Mouse (Mus musculus): ENCODE results near the gene Fam69b. TPM values are rescaled to one million over a fixed set of nuclear protein-coding genes. Genes with fewer than 3 reads are reported as not detected.

The Fam69b gene
- 16.5 and 17.1 TPM in 2 replicates for polyA plus RNA-seq (2015; fragmentation: Nextera tagmentation; extraction: Ambion mirVana)

DNA sequence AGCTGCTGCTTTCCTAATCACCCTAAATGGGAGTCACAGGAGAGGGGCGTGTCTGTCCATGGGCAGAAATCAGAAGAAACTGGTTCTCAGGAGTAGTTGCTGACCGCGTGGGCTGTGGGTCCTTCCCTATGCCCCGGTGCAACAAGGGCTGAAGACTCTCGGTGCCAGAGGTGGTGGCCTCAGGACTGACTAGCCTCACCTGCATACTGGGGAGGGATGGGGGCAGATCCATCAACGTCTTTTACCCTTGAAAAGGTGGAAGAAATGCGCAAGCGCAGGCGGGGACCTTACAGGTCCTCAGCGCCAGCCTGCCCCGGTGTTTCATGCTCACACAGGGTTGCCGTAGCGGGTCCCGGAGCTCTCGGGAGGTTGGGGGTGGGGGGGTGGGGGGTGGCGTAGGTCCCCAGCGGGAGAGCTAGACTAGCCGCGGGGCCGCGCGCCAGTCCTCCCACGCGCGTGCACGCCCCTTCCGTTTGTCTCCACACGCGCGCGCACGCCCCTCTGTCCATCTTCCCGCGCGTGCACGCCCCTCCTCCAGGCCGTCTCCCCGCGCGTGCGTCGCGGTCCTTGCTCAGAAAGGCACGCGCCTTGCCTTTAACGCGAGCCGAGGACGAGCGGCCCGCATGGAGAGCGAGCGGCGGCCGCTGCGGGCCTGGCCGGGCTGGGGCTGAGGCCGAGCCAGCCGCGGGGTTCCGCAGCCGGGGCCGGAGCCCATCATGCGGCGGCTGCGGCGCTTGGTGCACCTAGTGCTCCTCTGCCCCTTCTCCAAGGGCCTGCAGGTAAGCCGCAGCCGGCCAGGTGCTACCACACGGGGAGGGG is at the start of gene Fam69b:
TSS of gene Fam69b (plus strand) at position 537 of the 819 bp plus-strand sequence.
- H3K27me3 ChIP-seq (ENCODE audit: control insufficient read depth, insufficient read depth, low read depth, low read length): no peaks in the 10 kb centered on the region
- peak within 1 kb of the TSS; percentile 68 for H3K4me3 ChIP-seq (ENCODE audit: low read length)
- H3K27ac ChIP-seq (ENCODE audit: low read length): 0 out of 2 replicates have a peak within 1 kb of the TSS, but pooled peaks have one; percentile 16
- no peaks in the 10 kb centered on the region for H3K9me3 ChIP-seq (ENCODE audit: control insufficient read depth, low read length)
- under 1% methylated on average over 58 of the region's 70 CpGs for WGBS
- peak; percentile 65 for ATAC-seq (ENCODE audit: low read depth)
- peak within 1 kb of the TSS; percentile 90 for H3K9ac ChIP-seq (ENCODE audit: low read length)
- H3K36me3 ChIP-seq (ENCODE audit: control insufficient read depth, insufficient read depth, low read length): no peaks in the 10 kb centered on the region
- H3K4me1 ChIP-seq (replicated peaks; ENCODE audit: control insufficient read depth, insufficient read depth, low read length): peaks cover 15% of the 10 kb centered on the region
- H3K4me2 ChIP-seq (ENCODE audit: low read depth, low read length): peak within 1 kb of the TSS; percentile 98

DNA sequence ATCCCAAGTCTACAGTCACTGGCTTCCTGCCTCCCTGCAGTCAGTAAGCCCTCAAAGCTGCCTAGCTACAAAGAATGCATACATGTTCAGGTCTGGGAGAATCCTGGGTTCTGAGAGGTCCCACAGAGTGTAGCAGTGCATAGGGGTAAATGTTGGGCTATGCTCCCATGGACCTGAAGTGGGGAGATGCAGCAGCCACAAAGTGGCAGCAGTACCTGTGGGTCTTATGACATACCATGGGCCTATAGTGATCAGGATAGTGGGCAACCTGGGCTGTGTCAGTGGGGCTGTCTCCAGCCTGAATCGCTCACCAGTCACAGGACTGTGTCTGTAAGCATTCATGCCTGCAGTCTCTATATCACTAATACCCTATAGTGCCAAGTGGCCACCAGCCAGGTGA is 48.5 kb upstream of the Fam69b start, which contains the start of gene Egfl7:
TSS of gene Egfl7 (plus strand) at position 301 of the 400 bp plus-strand sequence.
- peak within 1 kb of the TSS; percentile 34 for H3K4me2 ChIP-seq (ENCODE audit: low read depth, low read length)
- ATAC-seq (ENCODE audit: low read depth): no peak
- H3K4me3 ChIP-seq (ENCODE audit: low read length): no peak within 1 kb of the TSS
- H3K9ac ChIP-seq (ENCODE audit: low read length): peak within 1 kb of the TSS; percentile 30; the same call in 1 of the 2 replicates
- 94% methylated on average over 1 of the region's 1 CpGs for WGBS
- peaks cover 15% of the 10 kb centered on the region for H3K4me1 ChIP-seq (replicated peaks; ENCODE audit: control insufficient read depth, insufficient read depth, low read length)
- no peaks in the 10 kb centered on the region for H3K27me3 ChIP-seq (ENCODE audit: control insufficient read depth, insufficient read depth, low read depth, low read length)
- H3K36me3 ChIP-seq (ENCODE audit: control insufficient read depth, insufficient read depth, low read length): no peaks in the 10 kb centered on the region
- no peaks in the 10 kb centered on the region for H3K9me3 ChIP-seq (ENCODE audit: control insufficient read depth, low read length)
- H3K27ac ChIP-seq (ENCODE audit: low read length): peak within 1 kb of the TSS; percentile 76

DNA sequence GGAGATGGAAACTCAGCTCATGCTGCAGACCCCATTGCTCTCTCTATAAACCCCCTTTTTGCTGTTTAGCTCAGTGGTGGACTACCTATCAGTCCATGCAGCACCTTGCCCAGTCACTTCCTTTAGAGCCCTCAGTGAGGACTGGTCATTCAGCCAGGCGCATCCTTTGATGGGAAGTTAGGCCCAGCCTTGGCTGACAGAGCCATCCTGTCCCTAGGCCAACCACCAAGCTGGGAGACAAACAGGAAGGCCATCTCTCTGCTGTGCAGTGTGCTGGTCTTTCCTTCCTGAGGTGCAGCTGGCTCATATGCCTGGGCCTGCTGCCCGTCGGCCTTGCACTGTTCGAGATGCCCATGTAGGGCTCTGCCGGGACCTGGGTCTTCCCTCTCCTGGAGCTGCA is 47.5 kb upstream of the Fam69b start:
- WGBS: 76% methylated on average over 5 of the region's 5 CpGs
- Histone ChIP-seq H3K9ac (ENCODE audit: low read length) (peak overlapping the region; percentile 30; the same call in 1 of the 2 replicates), H3K4me3 (ENCODE audit: low read length) (peak overlapping the region; percentile 20), H3K27me3 (ENCODE audit: control insufficient read depth, insufficient read depth, low read depth, low read length) (no peaks in the 10 kb centered on the region), H3K36me3 (ENCODE audit: control insufficient read depth, insufficient read depth, low read length) (no peaks in the 10 kb centered on the region), H3K27ac (ENCODE audit: low read length) (peak overlapping the region; percentile 76), H3K4me2 (ENCODE audit: low read depth, low read length) (no peak overlapping the region; the same call in 1 of the 2 replicates), H3K4me1 (replicated peaks; ENCODE audit: control insufficient read depth, insufficient read depth, low read length) (peaks cover 13% of the 10 kb centered on the region), H3K9me3 (ENCODE audit: control insufficient read depth, low read length) (no peaks in the 10 kb centered on the region)
- ATAC-seq (ENCODE audit: low read depth): peak; percentile 13; the same call in 1 of the 2 replicates

DNA sequence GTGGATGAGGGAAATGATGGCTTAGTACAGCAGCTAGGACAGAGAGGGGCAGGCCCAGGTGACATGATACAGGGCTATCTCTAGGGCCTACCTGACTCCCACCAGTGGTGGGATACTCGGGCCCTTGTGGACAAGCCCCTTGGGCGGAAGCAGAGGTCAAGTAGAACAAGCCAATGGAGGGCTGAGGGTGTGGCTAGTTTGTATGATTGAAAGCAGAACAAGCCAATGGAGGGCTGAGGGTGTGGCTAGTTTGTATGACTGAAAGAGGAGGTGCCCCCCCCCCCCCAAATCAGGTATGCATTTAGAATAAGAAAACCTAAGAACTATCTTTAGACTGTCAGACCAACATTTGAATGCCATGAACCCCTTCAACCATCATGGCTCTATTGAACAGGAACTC is 46.1 kb upstream of the Fam69b start:
- H3K27ac ChIP-seq (ENCODE audit: low read length): peak overlapping the region; percentile 76
- ATAC-seq (ENCODE audit: low read depth): no peak
- no peaks in the 10 kb centered on the region for H3K27me3 ChIP-seq (ENCODE audit: control insufficient read depth, insufficient read depth, low read depth, low read length)
- H3K9me3 ChIP-seq (ENCODE audit: control insufficient read depth, low read length): no peaks in the 10 kb centered on the region
- H3K4me1 ChIP-seq (replicated peaks; ENCODE audit: control insufficient read depth, insufficient read depth, low read length): peaks cover 8% of the 10 kb centered on the region
- no peak overlapping the region; the same call in 1 of the 2 replicates for H3K4me3 ChIP-seq (ENCODE audit: low read length)
- no peaks in the 10 kb centered on the region for H3K36me3 ChIP-seq (ENCODE audit: control insufficient read depth, insufficient read depth, low read length)
- no peak overlapping the region for H3K9ac ChIP-seq (ENCODE audit: low read length)
- peak overlapping the region; percentile 45 for H3K4me2 ChIP-seq (ENCODE audit: low read depth, low read length)
- 42% methylated on average over 2 of the region's 2 CpGs for WGBS

DNA sequence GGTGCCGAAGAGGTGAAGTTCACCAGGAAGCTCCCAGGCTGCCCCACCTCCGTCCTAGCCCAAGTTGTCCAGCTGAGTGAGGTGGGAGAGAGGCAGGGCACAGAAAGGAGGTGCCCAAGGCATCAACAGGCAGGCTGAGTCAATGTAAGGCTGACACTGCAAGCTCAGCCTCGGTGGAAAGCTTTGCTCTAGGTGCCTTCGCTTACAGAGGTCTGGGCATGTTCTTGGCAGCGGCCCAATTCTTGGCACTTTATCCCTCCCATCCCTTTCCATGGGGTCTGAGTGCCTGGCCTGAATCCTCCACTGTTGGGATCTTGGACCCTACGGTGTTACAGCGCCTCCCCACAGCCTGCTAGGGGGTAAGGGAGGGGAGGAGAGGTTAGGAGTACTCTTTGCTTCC is 45.5 kb upstream of the Fam69b start:
- 47% methylated on average over 7 of the region's 7 CpGs for WGBS
- Histone ChIP-seq H3K9me3 (ENCODE audit: control insufficient read depth, low read length) (no peaks in the 10 kb centered on the region), H3K4me1 (replicated peaks; ENCODE audit: control insufficient read depth, insufficient read depth, low read length) (peaks cover 12% of the 10 kb centered on the region), H3K27ac (ENCODE audit: low read length) (peak overlapping the region; percentile 58), H3K9ac (ENCODE audit: low read length) (peak overlapping the region; percentile 49; the same call in 1 of the 2 replicates), H3K4me3 (ENCODE audit: low read length) (peak overlapping the region; percentile 19; the same call in 1 of the 2 replicates), H3K27me3 (ENCODE audit: control insufficient read depth, insufficient read depth, low read depth, low read length) (no peaks in the 10 kb centered on the region), H3K4me2 (ENCODE audit: low read depth, low read length) (peak overlapping the region; percentile 45), H3K36me3 (ENCODE audit: control insufficient read depth, insufficient read depth, low read length) (no peaks in the 10 kb centered on the region; the same call in 1 of the 2 replicates)
- ATAC-seq (ENCODE audit: low read depth): no peak

DNA sequence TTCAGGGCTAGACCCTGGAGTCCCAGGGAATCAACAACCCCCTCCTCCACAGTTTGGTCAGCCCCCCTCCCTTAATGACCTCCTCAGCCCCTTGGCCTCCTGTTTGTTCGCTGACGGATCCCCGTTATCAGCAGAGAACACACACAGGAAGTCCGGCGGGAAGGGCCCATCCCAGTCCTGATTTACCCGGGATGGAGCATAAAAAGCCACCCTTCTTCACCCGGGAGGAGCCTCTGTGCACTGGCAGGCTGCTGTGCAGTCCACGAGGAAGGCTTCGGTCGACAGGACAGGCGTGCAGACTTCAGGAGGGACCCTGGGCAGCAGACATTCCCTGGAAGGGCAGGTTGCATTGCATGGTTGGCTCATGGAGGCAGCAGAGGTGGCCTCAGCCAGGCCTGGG is 44.6 kb upstream of the Fam69b start:
- 25% methylated on average over 11 of the region's 11 CpGs for WGBS
- no peaks in the 10 kb centered on the region; the same call in 1 of the 2 replicates for H3K36me3 ChIP-seq (ENCODE audit: control insufficient read depth, insufficient read depth, low read length)
- H3K4me3 ChIP-seq (ENCODE audit: low read length): peak overlapping the region; percentile 71
- H3K27ac ChIP-seq (ENCODE audit: low read length): peak overlapping the region; percentile 87
- no peaks in the 10 kb centered on the region for H3K9me3 ChIP-seq (ENCODE audit: control insufficient read depth, low read length)
- ATAC-seq (ENCODE audit: low read depth): peak; percentile 43
- peak overlapping the region; percentile 83 for H3K9ac ChIP-seq (ENCODE audit: low read length)
- peak overlapping the region; percentile 45; the same call in 1 of the 2 replicates for H3K4me2 ChIP-seq (ENCODE audit: low read depth, low read length)
- no peaks in the 10 kb centered on the region for H3K27me3 ChIP-seq (ENCODE audit: control insufficient read depth, insufficient read depth, low read depth, low read length)
- H3K4me1 ChIP-seq (replicated peaks; ENCODE audit: control insufficient read depth, insufficient read depth, low read length): peaks cover 17% of the 10 kb centered on the region

DNA sequence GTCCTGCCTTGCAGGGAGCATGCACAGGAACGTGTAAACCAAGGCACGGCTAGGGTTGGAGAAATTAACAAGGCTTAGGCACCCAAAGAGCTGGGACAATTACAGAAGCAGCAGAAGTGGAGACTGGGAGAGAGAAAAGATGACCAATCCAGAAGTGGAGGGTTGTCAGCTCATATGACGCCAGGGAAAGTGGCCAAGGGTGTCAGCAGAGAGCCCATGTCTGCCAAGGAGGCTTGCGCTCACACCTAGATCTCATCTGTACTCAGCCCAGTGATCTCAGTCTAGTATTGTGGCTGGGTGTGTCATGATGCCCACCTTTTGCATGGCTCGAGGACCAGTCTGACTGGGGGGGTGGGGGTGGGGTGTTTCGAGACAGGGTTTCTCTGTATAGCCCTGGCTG is 42.5 kb upstream of the Fam69b start:
- no peaks in the 10 kb centered on the region for H3K27me3 ChIP-seq (ENCODE audit: control insufficient read depth, insufficient read depth, low read depth, low read length)
- peak overlapping the region; percentile 87 for H3K27ac ChIP-seq (ENCODE audit: low read length)
- peaks cover 11% of the 10 kb centered on the region for H3K4me1 ChIP-seq (replicated peaks; ENCODE audit: control insufficient read depth, insufficient read depth, low read length)
- H3K4me2 ChIP-seq (ENCODE audit: low read depth, low read length): no peak overlapping the region
- peak overlapping the region; percentile 83 for H3K9ac ChIP-seq (ENCODE audit: low read length)
- H3K36me3 ChIP-seq (ENCODE audit: control insufficient read depth, insufficient read depth, low read length): peaks cover 4% of the 10 kb centered on the region; the same call in 1 of the 2 replicates
- peak overlapping the region; percentile 71 for H3K4me3 ChIP-seq (ENCODE audit: low read length)
- ATAC-seq (ENCODE audit: low read depth): no peak
- WGBS: 37% methylated on average over 6 of the region's 6 CpGs
- H3K9me3 ChIP-seq (ENCODE audit: control insufficient read depth, low read length): no peaks in the 10 kb centered on the region

DNA sequence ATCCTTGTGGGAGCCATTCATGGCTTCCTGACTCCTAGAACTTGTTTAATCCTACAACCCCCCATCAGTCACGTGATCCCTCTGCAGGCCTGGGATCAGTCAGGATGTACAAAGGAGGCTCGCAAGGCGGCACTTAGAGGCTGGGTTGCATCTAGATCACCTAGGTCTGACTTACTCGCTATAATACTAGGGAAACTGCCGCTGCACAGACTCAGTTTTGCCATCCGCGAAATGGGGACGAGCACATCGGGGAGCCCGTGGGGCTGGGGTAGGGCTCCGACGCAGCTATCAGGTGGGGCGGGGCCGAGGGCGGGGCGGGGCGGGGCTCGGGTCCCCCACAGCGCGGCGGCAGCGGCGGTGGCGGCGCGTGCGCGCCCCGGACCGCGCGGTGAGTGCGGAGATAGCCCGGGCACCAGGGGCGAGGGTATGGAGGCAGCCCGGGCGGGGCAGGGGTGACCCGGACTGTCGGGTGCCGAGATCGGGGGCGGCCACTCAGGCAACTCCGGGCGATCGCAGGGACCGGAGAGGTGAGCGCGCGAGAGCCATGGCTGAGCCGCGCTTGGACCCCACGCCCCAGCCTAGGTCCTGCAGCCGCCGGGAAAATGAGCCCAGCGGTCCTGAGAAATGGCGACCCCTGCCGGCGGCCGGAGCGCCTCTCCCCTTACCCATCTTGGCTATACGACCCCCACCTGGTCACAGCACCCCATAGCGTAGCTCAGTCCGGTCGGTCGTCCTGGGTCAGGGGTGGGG is 41.8 kb upstream of the Fam69b start, which contains the start of gene Gm20532:
TSS of gene Gm20532 (plus strand) at position 346 of the 750 bp plus-strand sequence.
- peak; percentile 72 for ATAC-seq (ENCODE audit: low read depth)
- peaks cover 19% of the 10 kb centered on the region for H3K4me1 ChIP-seq (replicated peaks; ENCODE audit: control insufficient read depth, insufficient read depth, low read length)
- H3K9ac ChIP-seq (ENCODE audit: low read length): peak within 1 kb of the TSS; percentile 83
- no peaks in the 10 kb centered on the region for H3K9me3 ChIP-seq (ENCODE audit: control insufficient read depth, low read length)
- WGBS: 1% methylated on average over 55 of the region's 65 CpGs
- H3K27ac ChIP-seq (ENCODE audit: low read length): peak within 1 kb of the TSS; percentile 87
- H3K4me2 ChIP-seq (ENCODE audit: low read depth, low read length): peak within 1 kb of the TSS; percentile 84
- peaks cover 5% of the 10 kb centered on the region for H3K36me3 ChIP-seq (ENCODE audit: control insufficient read depth, insufficient read depth, low read length)
- no peaks in the 10 kb centered on the region for H3K27me3 ChIP-seq (ENCODE audit: control insufficient read depth, insufficient read depth, low read depth, low read length)
- H3K4me3 ChIP-seq (ENCODE audit: low read length): peak within 1 kb of the TSS; percentile 71

Data from lung, embryonic 16.5 days (tissue).